Mouse (Mus musculus): ENCODE measurements around the gene Aplnr.

Gene Aplnr

GRCm38 (mm10) chr2:85135099-85135498 is 926 bp upstream of the Aplnr start:
- in situ Hi-C loops (cut with MboI; ENCODE audit: unreplicated experiment in 2 of 2) = no loop called here

- in situ Hi-C loops (cut with MboI; ENCODE audit: unreplicated experiment in 2 of 2) = no loop called here
Measured at GRCm38 (mm10) chr2:85136831-85137520, 951 bp downstream of the Aplnr start.

DNA sequence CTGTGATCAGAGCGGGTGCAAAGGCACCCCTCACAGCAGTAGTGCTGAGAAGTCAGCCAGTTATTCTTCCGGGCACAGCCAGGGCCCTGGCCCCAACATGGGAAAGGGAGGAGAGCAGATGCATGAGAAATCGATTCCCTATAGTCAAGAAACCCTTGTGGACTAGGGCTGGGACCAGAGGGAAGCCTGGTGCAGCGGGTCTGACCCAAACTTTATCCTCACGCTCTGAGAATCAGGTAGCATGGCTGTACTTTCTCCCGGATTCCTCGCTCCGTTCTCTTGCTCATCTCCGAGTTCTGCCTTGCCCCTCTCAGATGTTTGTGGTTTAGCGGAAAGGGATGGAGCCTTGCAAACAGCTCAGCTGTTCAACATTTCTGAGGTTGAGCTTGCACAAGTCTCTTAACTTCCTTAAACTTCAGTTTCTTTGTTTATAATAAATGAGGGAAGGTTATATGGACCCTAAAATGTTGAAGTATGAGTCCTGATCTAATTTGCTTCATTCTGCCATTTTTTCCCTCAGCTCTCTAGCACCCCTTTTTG is 1.6 kb downstream of the Aplnr start:
- in situ Hi-C loops (cut with MboI; ENCODE audit: unreplicated experiment in 2 of 2) = no loop called here

GRCm38 (mm10) chr2:85138143-85138542 is 2.1 kb downstream of the Aplnr start:
- in situ Hi-C loops (cut with MboI; ENCODE audit: unreplicated experiment in 2 of 2) = no loop called here

GRCm38 (mm10) chr2:85139393-85139792 is 3.4 kb downstream of the Aplnr start:
- in situ Hi-C loops (cut with MboI; ENCODE audit: unreplicated experiment in 2 of 2) = no loop called here

DNA sequence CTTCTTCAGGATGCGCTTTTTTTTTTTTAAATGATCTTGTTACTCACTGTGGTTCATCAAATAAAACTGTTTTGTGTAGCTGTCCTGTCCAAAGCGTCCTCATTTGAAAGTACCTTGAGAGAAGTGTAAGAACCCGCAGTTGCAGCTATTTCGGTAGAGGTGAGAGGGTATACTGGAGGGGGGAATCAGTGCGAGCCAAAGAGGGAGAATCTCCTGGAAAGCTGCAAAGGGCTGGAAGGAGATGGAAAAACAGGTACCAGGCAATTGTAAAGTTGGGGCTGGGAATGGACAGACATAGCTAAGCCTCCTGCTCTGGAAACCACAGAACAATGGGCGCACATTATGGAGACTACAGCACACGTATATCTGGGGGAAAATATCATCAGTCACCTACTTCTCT is 3.8 kb downstream of the Aplnr start:
- in situ Hi-C loops (cut with MboI; ENCODE audit: unreplicated experiment in 2 of 2) = no loop called here

DNA sequence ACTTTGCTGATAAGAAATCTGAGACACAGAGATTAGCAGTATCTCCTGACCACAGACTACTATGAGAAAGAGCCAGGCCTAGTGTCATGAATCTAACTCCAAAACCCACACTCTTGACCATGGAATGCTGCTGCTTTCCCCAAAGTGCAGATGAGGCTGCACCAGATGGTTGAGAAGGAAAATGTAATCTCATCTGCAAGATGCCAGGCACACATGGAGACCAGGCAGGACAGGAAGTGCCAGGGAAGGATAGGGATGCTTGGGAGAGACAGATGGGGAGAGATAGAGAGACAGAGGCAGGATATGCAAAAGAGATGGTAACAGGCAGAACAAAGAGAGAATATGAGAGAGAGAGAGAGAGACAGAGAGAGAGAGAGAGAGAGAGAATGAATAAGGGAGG is 4.8 kb downstream of the Aplnr start:
- in situ Hi-C loops (cut with MboI; ENCODE audit: unreplicated experiment in 2 of 2) = no loop called here

GRCm38 (mm10) chr2:85144908-85145307 is 8.9 kb downstream of the Aplnr start:
- in situ Hi-C loops (cut with MboI; ENCODE audit: unreplicated experiment in 2 of 2) = no loop called here

DNA sequence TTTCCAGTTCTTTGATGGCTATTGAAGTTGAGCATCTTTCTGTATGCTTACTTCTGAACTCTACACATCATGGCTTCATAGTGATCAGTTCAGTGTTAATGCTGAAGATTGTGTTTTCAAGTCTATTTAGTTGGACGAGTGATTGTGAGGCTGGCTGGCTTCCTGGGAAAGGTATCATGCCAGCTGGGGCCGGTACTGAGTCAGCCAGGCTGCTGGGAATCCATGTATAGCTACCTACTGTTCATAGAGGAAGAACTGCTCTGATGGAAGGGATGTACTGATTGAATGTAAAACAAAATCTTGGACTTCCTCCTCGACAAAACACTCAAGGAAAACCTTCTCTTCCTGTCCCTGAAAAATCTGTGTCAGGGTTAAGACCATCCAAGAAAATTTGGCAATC is 9.3 kb downstream of the Aplnr start:
- in situ Hi-C loops (cut with MboI; ENCODE audit: unreplicated experiment in 2 of 2) = no loop called here

- in situ Hi-C loops (cut with MboI; ENCODE audit: unreplicated experiment in 2 of 2) = no loop called here
Measured at GRCm38 (mm10) chr2:85147481-85147880, 11.5 kb downstream of the Aplnr start.

DNA sequence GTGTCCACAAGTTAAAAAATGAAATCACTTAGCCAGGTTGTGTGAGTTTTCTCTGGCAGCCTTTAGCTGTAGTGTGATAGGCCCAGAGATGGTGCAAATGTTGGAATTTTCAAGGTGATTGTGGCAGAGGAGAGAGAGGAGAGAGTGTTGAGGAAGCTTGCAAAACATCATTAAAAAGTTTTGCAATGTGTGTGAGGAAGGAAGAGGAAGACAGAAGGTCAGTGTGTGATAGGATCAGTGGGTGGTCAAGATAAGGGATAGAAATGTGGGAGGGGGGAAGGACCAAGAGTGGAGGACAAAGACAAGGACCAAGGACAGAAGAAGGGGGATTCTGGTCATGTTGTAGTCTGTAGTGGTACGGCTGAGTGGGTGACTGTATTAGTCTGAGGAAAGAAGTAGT is 14.3 kb downstream of the Aplnr start:
- in situ Hi-C loops (cut with MboI; ENCODE audit: unreplicated experiment in 2 of 2) = no loop called here

- in situ Hi-C loops (cut with MboI; ENCODE audit: unreplicated experiment in 2 of 2) = no loop called here
Measured at GRCm38 (mm10) chr2:85151233-85151632, 15.2 kb downstream of the Aplnr start.

- in situ Hi-C loops (cut with MboI; ENCODE audit: unreplicated experiment in 2 of 2) = no loop called here
Measured at GRCm38 (mm10) chr2:85155334-85155733, 19.3 kb downstream of the Aplnr start.

GRCm38 (mm10) chr2:85156136-85156535 is 20.1 kb downstream of the Aplnr start:
- in situ Hi-C loops (cut with MboI; ENCODE audit: unreplicated experiment in 2 of 2) = no loop called here

DNA sequence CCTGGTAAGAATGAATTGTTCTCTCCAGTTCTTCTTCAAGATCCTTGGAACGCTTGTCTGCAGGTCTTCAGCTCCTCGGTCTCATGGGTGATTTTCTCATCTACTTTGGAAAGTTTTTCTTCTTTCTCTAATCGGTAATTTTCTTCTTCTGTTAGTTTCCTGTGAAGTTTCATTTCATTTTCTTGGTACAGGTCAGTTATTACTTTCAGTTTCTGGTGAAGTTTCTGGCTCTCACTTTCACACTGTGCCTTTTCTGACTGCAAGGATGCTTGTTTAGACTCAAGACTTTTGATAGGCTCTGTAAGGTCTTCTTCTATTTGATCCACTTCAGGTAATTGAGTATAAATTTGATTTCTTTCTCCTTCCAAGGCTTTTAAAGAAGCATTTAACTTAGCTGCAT is 21.4 kb downstream of the Aplnr start:
- in situ Hi-C loops (cut with MboI; ENCODE audit: unreplicated experiment in 2 of 2) = no loop called here

DNA sequence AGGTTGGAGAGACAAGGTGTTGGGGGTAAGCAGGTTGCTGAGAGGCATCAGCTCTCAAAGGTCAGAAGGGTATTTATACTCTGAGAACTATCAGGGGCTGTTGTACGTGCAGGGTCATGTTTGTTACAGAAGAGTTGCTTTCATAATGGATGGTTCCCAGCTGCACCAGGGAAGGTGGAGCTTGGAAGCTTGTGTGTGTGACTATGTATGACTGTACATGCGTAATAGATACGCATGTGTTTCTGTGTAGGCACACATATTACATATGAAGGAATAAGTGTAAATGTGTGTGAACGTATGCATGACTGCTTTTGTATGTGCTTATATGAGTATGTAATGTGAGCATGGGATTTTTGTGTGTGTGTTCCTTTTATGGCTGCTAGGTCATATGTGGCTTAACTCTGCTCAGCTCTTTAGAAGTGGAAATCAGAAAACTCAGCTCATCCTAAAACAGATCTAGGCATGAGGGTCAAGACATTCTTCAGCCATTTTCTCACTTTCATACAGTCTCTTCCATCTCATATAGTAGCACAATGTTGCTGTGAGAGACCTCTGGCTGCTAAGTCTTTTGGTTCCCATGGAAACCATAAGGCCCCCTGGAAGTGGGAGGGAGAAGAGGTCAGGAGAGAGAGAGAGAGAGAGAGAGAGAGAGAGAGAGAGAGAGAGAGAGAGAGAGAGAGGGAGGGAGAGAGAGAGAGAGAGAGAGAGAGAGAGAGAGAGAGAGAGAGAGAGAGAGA is 25.0 kb downstream of the Aplnr start:
- in situ Hi-C loops (cut with MboI; ENCODE audit: unreplicated experiment in 2 of 2) = no loop called here

DNA sequence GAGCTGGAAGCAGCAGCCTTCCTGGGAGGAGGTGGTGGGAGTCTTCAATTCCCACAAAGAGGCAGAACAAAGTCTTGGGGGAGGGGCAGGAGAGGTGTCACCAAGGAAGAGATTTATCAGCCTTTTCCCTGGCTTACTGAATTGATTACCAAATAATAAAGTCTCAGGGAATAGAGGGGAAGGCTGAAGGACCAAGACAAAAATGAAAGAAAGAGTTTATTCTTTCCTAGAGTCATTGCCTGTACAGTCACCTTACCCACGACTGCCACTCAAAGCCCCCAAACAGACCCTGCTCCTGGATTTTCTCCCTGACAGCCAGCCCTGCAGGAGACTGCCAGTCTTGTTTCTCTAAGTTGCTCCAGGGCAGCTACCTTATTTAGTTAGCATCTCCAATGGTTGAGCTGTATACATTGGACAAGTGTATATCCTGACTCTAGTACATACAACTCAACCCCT is 25.6 kb downstream of the Aplnr start:
- in situ Hi-C loops (cut with MboI; ENCODE audit: unreplicated experiment in 2 of 2) = no loop called here

DNA sequence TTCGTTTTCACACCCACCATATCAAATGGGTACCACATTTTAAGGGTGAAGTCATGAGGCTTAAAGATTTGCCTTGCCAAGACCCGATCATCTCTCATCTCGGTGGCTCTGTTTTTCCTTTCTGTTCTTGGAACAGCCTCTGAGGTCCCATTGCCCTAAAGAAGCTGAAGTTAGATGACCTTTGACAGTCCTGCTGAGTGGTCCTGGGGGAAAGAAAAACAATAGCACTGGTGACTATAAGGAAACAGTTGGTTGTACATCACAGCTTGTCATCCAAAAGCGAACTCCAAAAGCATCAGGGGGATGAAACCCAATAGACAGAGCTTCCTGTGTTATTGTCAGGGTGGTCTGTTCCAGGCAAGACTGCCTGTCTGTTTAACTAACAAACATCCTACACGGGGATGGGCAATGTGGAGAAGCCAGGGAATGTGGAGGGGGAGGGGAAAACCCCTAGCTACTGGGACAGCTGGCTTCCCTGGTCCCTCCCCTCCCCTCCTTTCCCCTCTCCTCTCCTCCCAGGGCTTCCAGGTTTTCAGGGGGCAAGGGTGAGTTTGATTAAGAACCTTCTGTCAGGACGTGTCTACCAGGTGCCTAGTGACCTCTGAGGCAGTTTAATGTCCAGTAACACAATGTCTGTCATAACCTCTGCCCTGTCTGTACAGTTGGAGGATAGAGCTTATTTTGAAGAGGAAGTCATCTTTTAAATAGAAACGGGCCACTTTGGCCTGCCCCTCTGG is 27.5 kb downstream of the Aplnr start:
- in situ Hi-C loops (cut with MboI; ENCODE audit: unreplicated experiment in 2 of 2) = no loop called here

DNA sequence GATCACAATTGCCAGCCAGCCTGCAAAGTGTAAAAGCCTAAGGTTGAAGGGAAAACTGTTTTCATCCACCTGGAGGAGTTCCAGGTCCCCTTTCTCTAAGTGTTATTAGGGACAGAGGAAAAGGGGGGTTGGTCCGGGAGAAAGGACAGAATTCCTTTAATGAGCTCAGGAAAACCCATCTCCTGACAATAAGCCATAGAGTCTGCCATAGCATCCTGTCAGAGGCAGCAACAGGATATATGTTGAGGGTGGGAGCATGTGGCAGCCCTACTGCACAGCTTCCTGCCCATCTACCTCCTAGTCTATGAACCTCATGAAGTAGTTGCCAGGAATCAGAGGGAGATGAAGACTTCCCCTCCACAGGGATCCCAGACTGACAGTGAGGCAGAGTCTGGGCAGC is 31.6 kb downstream of the Aplnr start:
- in situ Hi-C loops (cut with MboI; ENCODE audit: unreplicated experiment in 2 of 2) = no loop called here

DNA sequence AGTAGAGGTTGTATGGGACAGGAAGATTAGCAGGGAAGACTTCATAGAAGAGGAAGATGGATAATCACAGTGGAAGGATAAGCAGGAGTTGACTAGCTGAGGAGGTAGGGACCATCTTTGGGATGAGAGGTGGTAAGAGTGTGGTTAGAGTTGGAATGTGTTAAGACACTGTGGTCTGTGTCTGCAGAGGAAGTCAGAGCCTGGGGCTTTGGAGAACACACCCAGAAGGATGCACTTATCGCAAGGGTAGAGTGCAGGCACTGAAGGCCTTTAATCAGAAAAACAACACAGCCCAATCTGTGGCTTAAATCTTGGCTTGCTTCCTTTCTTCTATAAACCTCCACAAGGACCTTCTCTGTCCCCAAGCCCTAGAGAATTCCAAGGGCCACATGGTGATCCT is 32.3 kb downstream of the Aplnr start:
- in situ Hi-C loops (cut with MboI; ENCODE audit: unreplicated experiment in 2 of 2) = no loop called here

DNA sequence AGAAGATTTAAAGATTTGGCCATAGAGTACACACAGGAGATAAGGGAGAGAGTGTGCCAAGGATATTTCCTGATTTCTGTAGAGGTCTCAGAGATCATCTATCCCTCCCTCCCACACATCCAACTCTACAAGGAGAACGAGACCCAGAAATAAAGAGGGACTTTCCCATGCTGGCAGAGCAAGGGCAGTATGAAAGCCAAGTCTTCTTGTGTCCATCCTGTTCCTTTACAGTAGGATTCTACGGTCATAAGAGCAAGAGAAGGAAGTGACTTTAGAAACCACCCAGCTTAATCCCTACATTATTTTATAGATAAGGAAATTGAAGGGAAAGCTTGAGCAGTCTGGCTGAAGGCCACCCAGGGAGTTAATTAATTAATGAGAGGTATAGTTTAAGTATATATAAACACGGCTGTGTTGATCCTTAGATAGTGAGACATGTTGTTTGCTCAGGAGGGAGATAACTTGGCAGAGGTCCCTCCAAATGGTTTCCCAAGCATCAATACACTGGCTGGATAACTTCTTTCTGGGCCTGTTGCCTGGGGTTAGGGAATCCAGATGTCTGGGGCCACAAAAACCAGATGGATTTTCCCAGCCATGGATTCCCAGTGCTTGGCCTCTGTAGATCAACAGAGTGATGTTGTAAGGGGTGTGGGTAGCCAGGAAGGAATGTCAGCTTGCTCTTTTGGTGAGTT is 36.2 kb downstream of the Aplnr start:
- in situ Hi-C loops (cut with MboI; ENCODE audit: unreplicated experiment in 2 of 2) = no loop called here
